Mouse (Mus musculus) megakaryocyte-erythroid progenitor cell, adult 5 weeks (primary cell): ENCODE measurements around the gene 4930449I24Rik. TPM values are rescaled to one million over a fixed set of nuclear protein-coding genes. Genes with fewer than 3 reads are reported as not detected.

Experiments
- polyA plus RNA-seq: library from polyadenylated mRNA; stranded (reverse); fragments of >175 nt; gene quantifications from 2 replicates; pipeline ENCODE4 v1.2.3, GENCODE M21; 2012

Gene 4930449I24Rik
- polyA plus RNA-seq, result not detected in 2 replicates

GRCm38 (mm10) chr5:146502099-146502498 lies at the start of gene 4930449I24Rik:
Gene 4930449I24Rik, plus strand, starts transcription at chr5:146502399.

DNA sequence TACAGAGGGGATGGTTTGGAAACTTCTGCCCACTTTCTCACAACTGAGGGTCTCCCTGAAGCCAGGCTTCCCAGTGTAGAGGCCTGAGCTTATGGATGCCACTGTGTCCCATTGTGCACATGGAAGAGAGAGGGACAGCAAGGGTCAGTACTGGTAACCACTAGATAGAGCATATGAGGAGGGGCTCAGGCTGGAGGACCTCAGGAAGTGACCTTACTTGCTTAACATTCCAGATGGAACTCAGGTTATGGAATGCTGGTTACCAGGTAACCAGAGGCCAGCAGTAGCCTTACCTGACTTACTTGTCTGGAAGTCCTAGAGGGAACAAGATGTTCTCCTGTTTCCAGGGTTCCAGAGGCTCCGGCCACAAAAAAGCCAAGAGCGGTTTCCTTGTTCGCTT lies 20.5 kb upstream of the 4930449I24Rik start, which contains the start of gene Gm6408:
Gm6408 (plus strand) TSS at position 301 of the 400 bp plus-strand sequence.

GRCm38 (mm10) chr5:146491063-146491462 lies 11.1 kb upstream of the 4930449I24Rik start, which contains the start of gene Gm6370:
Gene Gm6370, plus strand, starts transcription at chr5:146491363.

DNA sequence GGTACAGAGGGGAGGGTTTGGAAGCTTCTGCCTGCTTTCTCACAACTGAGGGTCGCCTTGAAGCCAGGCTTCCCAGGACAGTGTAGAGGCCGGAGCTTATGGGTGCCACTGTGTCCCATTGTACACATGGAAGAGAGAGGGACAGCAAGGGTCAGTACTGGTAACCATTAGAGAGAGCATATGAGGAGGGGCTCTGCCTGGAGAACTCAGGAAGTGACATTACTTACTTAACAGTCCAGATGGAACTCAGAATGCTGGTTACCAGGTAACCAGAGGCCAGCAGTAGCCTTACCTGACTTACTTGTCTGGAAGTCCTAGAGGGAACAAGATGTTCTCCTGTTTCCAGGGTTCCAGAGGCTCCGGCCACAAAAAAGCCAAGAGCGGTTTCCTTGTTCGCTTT lies 11.6 kb downstream of the 4930449I24Rik start, which contains the start of gene Gm3402:
Gm3402 (plus strand) TSS at position 301 of the 400 bp plus-strand sequence.

DNA sequence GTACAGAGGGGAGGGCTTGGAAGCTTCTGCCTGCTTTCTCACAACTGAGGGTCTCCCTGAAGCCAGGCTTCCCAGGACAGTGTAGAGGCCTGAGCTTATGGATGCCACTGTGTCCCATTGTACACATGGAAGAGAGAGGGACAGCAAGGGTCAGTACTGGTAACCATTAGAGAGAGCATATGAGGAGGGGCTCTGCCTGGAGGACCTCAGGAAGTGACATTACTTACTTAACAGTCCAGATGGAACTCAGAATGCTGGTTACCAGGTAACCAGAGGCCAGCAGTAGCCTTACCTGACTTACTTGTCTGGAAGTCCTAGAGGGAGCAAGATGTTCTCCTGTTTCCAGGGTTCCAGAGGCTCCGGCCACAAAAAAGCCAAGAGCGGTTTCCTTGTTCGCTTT lies 23.3 kb downstream of the 4930449I24Rik start, which contains the start of gene Gm3404:
Gm3404 (plus strand) TSS at position 301 of the 400 bp plus-strand sequence.

DNA sequence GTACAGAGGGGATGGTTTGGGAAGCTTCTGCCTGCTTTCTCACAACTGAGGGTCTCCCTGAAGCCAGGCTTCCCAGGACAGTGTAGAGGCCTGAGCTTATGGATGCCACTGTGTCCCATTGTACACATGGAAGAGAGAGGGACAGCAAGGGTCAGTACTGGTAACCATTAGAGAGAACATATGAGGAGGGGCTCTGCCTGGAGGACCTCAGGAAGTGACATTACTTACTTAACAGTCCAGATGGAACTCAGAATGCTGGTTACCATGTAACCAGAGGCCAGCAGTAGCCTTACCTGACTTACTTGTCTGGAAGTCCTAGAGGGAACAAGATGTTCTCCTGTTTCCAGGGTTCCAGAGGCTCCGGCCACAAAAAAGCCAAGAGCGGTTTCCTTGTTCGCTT lies 35.1 kb downstream of the 4930449I24Rik start, which contains the start of gene Gm3409:
Gm3409 (plus strand) TSS at position 301 of the 400 bp plus-strand sequence.

Other genes with a start within 250 kb of the 4930449I24Rik start
- gene Wasf3, start 117.4 kb upstream of the 4930449I24Rik start, polyA plus RNA-seq, result 0.01 and 0.02 TPM in 2 replicates
- gene Gm6408, start 20.4 kb upstream of the 4930449I24Rik start, polyA plus RNA-seq, result not detected in 2 replicates
- gene Gm6370, start 11.0 kb upstream of the 4930449I24Rik start, polyA plus RNA-seq, result not detected in 2 replicates
- not detected in 2 replicates for gene Gm3402, start 11.7 kb downstream of the 4930449I24Rik start, polyA plus RNA-seq
- not detected in 2 replicates for gene Gm3404, start 23.4 kb downstream of the 4930449I24Rik start, polyA plus RNA-seq
- gene Gm3409, start 35.2 kb downstream of the 4930449I24Rik start, polyA plus RNA-seq, result not detected in 2 replicates
- not detected in 2 replicates for gene Gm3415, start 53.7 kb downstream of the 4930449I24Rik start, polyA plus RNA-seq
- not detected in 2 replicates for gene Gpr12, start 82.8 kb downstream of the 4930449I24Rik start, polyA plus RNA-seq